Mouse (Mus musculus) brain, embryonic 14.5 days (tissue): Measurements from ENCODE around the gene Slc25a20.

Experiments
- CTCF ChIP-seq: fragments of 200-500 bp; IDR thresholded peaks from 2 replicates; pipeline ENCODE4 v1.5.1; 2012; ENCODE audit warnings: inconsistent platforms, mild to moderate bottlenecking, moderate library complexity, borderline replicate concordance; ENCODE audit not compliant: insufficient read depth, insufficient read length; ENCODE audit errors: extremely low read depth
- POLR2A ChIP-seq: fragments of 200-500 bp; IDR thresholded peaks from 2 replicates; pipeline ENCODE4 v1.6.1; 2012; ENCODE audit warnings: mild to moderate bottlenecking, inconsistent platforms, borderline replicate concordance; ENCODE audit not compliant: poor library complexity, insufficient read depth, insufficient read length, severe bottlenecking; ENCODE audit errors: extremely low read depth

- TF ChIP-seq POLR2A (no peak), CTCF (no peak)
Measured at GRCm38 (mm10) chr9:108635415-108635814, 26.5 kb upstream of the Slc25a20 start.
